Mouse (Mus musculus) thymus, postnatal 14 days (tissue): ENCODE data around the gene Olfr1195.
"Not testable (repeated sequence)": the region's sequence is repeated elsewhere in the genome, so short reads cannot be mapped to it uniquely, and the experiment has no call there.

Source experiments
- DNase-seq: peaks from one replicate; pipeline ENCODE4 v3.0.0; 2021

Olfr1195 gene

DNA sequence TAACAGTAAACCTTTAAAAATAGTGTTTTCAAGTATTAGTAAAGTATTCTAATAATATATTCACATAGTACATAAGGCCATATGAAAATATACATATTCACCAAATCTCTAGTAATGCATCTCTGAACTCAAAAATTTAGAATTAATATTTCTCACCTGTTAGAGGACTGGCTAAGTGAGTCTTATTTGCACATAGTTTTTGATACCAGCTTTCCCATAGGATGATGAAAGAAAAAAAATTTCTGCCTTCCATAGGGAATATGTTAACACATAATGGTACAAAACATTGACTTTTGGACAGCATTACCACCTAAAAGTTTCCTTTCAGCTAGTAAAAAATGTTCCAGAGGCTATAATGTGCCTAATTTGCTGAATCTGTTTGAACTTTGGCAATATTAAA is at the start of gene Olfr1195:
Gene Olfr1195, minus strand, starts transcription at position 101 of the 400 bp plus-strand sequence.
- no peak for DNase-seq

DNA sequence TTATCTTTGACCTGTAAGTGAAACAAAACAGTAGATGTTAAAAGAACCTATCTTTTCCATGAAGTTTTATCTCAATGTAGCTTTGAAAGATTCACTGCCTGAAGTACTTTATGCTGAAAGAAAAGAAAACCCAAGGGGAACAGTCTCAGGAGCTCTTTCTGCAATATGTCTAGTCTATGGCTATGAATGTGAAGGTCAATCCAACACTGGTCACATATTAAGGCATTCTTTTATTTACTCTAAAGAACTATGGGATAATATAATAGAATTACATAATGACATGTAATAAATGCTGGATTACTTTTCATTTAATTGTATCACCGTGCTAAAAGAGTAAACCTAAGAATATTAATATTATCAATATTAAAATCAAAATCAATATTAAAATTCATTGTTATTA is 43.3 kb upstream of the Olfr1195 start, which contains the start of gene Olfr1197:
Gene Olfr1197, minus strand, starts transcription at position 101 of the 400 bp plus-strand sequence.
- no peak for DNase-seq

GRCm38 (mm10) chr2:88704497-88704896 is 15.5 kb upstream of the Olfr1195 start, which contains the start of gene Olfr1196:
Gene Olfr1196, minus strand, starts transcription at chr2:88704597.
- no peak for DNase-seq

DNA sequence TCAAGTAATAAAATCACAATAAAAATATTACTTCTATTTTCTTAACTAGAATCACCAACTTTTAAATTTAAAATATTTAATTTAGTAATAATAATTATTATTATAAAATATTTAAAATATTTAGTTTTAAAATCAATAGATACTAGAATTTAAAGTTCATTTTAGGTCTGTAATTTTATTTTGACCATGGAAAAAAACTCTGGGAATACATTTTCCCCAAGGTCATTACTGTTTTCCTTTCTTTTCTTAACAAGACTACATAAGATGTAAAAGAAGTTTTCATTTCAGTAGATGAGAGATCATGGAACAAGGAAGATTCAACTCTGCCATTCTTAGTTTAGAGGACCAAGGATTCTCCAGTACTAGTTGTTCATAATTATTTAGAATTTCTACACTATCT is 13.7 kb downstream of the Olfr1195 start, which contains the start of gene Olfr1193:
Gene Olfr1193, plus strand, starts transcription at position 301 of the 400 bp plus-strand sequence.
- DNase-seq = not testable (repeated sequence)

GRCm38 (mm10) chr2:88648209-88648608 is 40.8 kb downstream of the Olfr1195 start, which contains the start of gene Olfr1192-ps1:
Gene Olfr1192-ps1, plus strand, starts transcription at chr2:88648509.
- DNase-seq = no peak

GRCm38 (mm10) chr2:88640242-88640641 is 48.7 kb downstream of the Olfr1195 start, which contains the start of gene Olfr1191-ps1:
Gene Olfr1191-ps1, plus strand, starts transcription at chr2:88640542.
- DNase-seq = not testable (repeated sequence)
